Mouse (Mus musculus) mesoderm, embryonic 11.5 days (tissue): ENCODE measurements around the gene Fosl1.
"Not testable (repeated sequence)": the region's sequence is repeated elsewhere in the genome, so short reads cannot be mapped to it uniquely, and the experiment has no call there.

ENCODE experiments used
- DNase-seq: peaks from one replicate; pipeline ENCODE4 v3.0.0-alpha.2; 2012; ENCODE audit warnings: low read depth, low spot score

Fosl1 gene

GRCm38 (mm10) chr19:5447515-5448353 is at the start of gene Fosl1:
Gene Fosl1 (plus strand): TSS chr19:5447547.
- DNase-seq = no peak

- DNase-seq = not testable (repeated sequence)
Observed at GRCm38 (mm10) chr19:5401073-5401472, 46.3 kb upstream of the Fosl1 start.

- DNase-seq = no peak
Observed at GRCm38 (mm10) chr19:5402293-5402692, 45.1 kb upstream of the Fosl1 start, which contains the start of gene Tsga10ip. Gene Tsga10ip (minus strand): TSS chr19:5402526.

GRCm38 (mm10) chr19:5405924-5406323 is 41.4 kb upstream of the Fosl1 start:
- DNase-seq = no peak

GRCm38 (mm10) chr19:5406531-5407126 is 40.7 kb upstream of the Fosl1 start:
- not testable (repeated sequence) for DNase-seq

DNA sequence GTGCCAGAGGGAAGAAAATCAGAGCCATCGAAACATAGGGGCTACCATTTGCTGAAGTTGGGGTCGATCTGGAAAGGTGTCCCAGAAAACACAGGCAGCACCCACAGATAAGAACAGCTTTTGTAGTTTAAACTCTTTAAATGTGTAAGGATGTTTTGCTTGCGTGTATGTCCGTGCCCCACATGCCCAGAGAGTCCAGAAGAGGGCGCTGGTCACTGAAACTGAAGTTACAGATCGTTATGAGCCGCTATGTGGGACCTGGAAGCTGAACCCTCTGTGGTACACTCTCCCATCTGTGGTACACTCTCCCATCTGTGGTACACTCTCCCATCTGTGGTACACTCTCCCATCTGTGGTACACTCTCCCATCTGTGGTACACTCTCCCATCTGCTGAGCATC is 40.2 kb upstream of the Fosl1 start:
- DNase-seq = no peak

DNA sequence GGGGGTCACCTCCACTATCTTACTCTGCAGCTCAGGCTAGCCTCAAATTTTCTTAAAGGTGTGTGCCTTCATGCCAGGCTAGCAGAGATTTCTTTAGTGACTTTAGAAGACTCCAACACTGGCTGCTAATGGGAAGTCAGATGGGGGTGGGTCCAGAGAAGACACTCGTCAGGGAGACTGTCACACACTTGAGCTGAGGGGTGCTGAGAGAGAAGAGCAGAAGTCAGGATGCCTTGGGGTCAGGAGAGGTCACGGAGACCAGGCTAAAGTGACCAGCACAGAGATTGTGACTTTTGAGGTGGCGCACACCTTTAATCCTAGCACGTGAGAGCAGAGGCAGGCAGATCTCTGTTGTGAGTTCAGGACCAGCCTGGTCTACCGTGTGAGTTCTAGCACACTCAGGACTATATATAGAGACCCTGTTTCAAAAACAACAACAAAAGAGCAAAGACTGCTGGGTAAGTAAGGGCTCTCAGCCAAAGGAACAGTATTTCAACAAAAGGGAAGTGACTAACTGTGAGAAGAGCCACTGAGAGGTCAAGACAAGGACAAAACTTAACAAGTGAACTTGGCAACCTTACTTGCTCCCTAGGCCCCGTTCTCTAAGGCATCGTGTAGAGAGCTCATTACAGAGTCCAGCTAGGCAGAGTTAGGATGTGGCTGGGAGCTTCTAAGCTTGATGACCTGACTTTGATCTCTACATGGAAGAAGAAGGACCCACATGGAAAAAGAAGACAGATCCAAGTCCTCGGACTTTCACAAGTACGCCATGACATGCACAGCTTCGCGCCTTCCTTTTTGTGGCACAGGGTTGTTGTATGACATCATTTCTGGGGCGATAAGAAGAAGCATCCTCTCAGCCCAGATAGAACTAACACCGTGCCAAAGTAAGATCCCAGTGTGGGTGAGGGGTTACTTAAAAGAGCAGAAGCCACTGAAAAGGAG is 39.0 kb upstream of the Fosl1 start:
- no peak for DNase-seq

- no peak for DNase-seq
Observed at GRCm38 (mm10) chr19:5409068-5409467, 38.3 kb upstream of the Fosl1 start.

DNA sequence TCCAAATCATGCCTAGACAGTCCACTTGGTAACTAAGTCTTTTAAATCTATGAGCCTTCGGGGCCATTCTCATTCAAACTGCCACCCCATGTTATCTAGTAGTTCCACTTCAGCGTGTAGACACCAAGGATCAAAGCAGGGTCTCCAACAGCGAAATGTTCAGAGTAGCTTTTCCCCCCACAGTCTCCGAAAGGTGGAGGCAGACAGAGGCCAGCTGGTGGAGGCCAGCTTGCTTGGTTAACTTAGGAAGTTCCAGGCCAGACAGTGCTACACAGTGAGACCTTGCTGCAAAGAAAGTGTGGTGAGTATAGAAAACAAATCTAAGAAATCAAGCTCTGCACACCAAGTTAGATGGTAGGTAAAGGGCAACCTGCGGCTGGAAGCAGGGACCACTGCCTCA is 36.7 kb upstream of the Fosl1 start:
- DNase-seq = no peak

- no peak for DNase-seq
Observed at GRCm38 (mm10) chr19:5411961-5412360, 35.4 kb upstream of the Fosl1 start.

- no peak for DNase-seq
Observed at GRCm38 (mm10) chr19:5413840-5414239, 33.5 kb upstream of the Fosl1 start.

- no peak for DNase-seq
Observed at GRCm38 (mm10) chr19:5414534-5414957, 32.8 kb upstream of the Fosl1 start.

GRCm38 (mm10) chr19:5418750-5419466 is 28.4 kb upstream of the Fosl1 start:
- no peak for DNase-seq

GRCm38 (mm10) chr19:5419630-5420029 is 27.7 kb upstream of the Fosl1 start:
- DNase-seq = no peak

DNA sequence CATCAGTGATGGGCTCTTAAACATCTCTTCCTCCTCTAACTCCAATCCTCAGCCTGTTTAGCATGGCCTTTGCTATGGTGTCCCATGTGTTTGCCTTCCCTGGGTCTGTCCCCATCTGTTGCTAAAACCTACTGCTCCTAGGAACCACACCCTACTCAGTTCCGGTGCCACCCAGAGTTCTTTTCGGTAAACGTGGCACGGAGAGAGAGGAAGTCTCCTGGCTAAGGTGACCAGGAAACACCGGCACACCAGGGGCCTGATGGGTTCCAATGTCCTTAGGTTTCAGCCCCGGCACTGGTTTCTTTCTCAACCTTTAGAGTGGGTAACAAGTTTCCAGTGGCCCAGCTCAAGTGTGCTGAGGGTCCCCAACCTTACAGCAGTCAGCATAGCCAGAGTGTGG is 26.8 kb upstream of the Fosl1 start:
- DNase-seq = no peak

- DNase-seq = no peak
Observed at GRCm38 (mm10) chr19:5421784-5422183, 25.6 kb upstream of the Fosl1 start.

DNA sequence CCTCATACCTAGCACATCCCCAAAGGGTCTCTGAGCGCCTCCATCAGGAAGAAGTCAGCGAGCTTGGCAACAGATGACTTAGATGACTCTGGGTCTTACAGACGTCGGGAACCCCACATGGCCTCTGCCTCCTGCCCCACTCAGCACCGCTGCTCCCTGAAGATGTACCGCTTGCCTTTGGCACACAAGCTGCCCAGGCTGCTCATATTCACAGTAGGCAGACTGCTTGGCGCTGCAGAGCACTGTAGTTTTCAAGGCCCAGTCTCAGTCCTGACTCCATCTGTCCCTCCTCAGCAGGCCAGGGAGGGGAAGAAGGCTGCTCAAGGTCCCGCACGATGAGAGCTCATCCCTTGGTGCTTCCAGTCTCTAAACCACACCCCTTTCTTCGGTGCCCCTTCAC is 25.1 kb upstream of the Fosl1 start:
- DNase-seq = no peak

DNA sequence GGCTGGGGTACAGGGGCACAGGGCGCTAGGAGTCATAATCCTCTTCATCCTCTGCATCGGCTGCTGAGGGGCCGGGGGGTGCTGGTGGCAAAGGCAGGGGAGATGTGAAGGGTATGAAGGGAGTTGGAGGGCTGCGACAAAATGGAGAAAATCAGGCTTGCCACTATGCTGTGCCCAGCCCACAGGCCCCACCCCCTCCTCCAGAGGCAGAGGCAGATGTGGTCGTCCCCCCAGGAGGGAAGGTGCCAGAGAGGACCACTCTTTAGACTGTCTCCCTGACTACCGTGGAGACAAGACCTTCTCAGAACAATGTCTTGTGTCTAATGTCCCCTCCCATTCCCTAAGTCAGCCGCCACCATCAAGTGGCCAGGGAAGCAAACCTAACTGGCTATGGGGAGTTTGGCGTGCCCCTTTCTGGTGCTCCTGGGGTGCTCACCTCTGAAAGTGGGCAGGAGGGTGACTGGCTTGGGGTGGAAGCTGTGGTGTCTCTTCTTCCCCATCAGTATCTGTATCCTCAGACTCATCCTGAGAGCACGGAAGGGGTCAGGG is 24.4 kb upstream of the Fosl1 start:
- DNase-seq = no peak

DNA sequence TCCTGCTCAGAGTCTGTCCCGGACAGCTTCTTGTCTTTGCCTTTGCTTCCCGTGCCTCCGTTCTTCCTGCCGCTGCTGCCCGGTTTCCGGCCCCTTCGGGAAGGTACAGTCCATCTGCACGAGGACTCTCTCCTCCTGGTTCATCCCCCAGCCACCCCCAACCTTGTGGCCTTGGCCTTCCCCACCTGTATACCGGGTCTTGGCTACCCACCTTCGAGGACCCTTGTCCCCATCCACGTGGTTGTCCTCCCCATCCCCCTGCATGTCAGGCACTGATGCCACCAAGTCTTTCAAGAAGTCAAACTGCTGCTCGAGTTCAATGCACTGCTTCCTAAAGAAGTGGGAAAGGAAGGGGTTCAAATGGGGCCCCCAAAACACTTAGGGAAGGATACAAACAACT is 23.8 kb upstream of the Fosl1 start:
- no peak for DNase-seq

DNA sequence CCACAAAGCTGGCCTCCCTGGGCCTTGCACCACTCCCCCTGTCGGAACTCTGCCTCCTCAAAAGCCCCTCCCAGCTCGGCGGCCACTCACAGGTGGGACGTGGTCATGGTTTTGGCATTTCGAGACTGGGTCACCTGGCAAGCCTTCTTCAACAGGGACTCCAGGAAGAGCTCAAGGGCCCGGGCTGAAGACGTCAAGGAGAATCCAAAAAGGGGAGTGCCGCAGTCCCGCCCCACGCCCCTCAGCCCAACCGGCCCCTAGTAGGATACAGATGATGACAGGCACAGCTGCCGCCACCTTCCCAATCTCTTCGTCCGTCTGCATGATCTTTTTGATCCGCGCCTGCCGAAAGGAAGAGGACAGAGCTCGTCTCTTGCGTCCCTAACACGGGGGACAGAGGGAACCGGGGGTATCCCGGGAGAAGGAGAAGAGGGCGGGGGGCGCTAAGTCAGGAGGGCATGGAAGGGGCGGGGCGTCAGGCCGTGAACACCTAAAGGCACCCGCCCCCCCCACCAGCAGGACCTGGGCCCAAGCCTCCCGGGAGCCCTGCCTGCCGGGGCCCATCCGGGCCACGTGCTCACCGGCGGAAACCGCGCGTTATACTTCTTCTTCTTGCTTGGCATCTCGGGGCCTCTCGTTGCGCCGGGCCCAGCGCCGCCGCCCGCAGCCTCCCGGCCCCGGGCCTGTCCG is 23.1 kb upstream of the Fosl1 start:
- DNase-seq = peak; percentile 63
